Mouse (Mus musculus): Measurements from ENCODE around the gene Prima1. TPM values are rescaled to one million over a fixed set of nuclear protein-coding genes. Genes with fewer than 3 reads are reported as not detected.

Prima1 gene
- polyA plus RNA-seq, 1 experiment from 2014 or later: not detected

DNA sequence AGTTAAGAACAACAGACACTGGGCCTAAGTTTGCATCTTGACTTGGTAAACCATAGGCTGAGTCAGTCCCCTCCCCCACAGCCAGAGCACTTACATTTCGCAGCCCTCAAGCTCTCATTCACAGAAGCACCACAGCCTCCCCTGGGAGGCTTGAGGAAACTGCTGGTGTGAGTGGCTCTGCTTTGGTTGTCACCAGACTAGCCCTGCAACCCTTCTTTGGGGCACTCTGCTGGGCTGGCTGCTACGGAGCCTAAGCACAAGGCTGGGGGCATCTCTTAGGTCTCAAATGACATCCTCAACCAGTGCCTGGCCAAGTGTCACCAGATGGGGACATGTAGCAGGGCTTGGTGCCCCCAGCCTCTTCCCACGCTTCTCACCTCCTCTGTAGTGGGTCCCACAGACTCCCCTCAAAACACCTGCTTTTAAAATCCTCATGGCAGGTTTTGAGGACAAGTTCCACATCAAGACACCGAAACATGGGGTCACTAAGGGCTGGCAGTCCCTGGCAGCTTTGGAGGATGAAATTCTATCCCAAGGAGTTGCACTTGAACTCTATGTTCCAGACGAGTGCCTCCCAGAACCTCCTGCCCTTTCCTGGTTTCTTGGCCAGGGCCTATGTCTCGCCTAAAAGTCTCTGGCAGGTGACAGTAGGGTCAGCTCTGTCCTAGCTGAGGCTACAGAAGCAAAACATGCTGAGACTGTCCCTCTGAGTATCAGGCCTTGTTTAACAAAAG is 25.9 kb downstream of the Prima1 start:
- WGBS (ENCODE audit: insufficient replicate concordance): 48% methylated on average over 6 of the region's 6 CpGs

DNA sequence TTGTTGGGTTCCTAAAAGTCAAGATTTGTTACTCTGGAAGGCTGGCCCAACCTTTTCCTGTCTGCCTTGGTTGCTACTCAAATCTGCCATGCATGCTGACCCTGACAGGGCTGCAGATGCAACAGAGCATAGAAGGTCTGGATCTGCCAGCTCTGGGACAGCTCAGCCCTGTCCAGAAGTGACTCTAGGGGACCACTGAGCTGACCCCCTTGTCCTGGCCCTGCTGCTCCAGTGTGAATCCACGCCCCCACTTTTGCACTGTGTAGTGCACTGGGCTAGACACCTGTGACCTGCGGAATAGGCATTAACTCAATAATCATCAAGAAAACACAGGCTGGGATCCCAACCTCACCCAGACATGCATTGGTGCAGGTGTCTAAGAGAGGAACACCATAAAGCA is 27.2 kb downstream of the Prima1 start:
- H3K4me1 ChIP-seq (replicated peaks): no peaks in the 10 kb centered on the region

More for the DNA sequence above, 25.9 kb downstream of the Prima1 start:
- H3K4me3 ChIP-seq (replicated peaks): no peak overlapping the region
- no peak overlapping the region for H3K4me2 ChIP-seq
- ATAC-seq (ENCODE audit: low read depth): no peak
- H3K27ac ChIP-seq: no peak overlapping the region
- H3K9me3 ChIP-seq (replicated peaks): no peaks in the 10 kb centered on the region
- no peak overlapping the region for H3K9ac ChIP-seq
- H3K27me3 ChIP-seq: no peaks in the 10 kb centered on the region
- no peaks in the 10 kb centered on the region for H3K36me3 ChIP-seq
- no peaks in the 10 kb centered on the region for H3K4me1 ChIP-seq (replicated peaks)
- no peak for DNase-seq

DNA sequence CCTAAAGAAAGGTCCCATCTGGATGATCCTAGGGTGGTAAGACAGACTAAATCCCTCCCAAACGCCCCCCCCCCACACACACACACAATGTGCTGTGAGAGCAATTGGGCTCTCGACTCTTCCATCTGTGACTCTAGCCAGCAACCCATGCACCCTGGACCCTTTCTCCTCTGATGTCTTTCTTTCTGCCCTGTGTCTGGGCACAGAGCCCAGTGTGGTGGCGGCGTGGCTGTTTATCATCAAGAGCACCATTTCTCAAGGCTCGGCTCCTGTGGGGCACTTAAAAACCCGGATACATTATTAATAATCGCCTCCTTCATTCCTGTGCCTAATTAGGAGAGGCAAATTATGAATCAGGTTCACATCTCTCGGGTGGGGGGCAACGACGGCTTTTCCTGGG is 27.7 kb downstream of the Prima1 start:
- Histone ChIP-seq H3K27me3 (no peaks in the 10 kb centered on the region), H3K9ac (no peak overlapping the region), H3K9me3 (replicated peaks) (no peaks in the 10 kb centered on the region), H3K4me3 (replicated peaks) (no peak overlapping the region), H3K36me3 (no peaks in the 10 kb centered on the region), H3K4me2 (no peak overlapping the region), H3K27ac (no peak overlapping the region), H3K4me1 (replicated peaks) (no peaks in the 10 kb centered on the region)
- DNase-seq (no peak), ATAC-seq (ENCODE audit: low read depth) (no peak)
- 64% methylated on average over 10 of the region's 10 CpGs for WGBS (ENCODE audit: insufficient replicate concordance)

More for the DNA sequence above, 27.2 kb downstream of the Prima1 start:
- no peak for DNase-seq
- 69% methylated on average over 2 of the region's 2 CpGs for WGBS (ENCODE audit: insufficient replicate concordance)
- Histone ChIP-seq H3K36me3 (no peaks in the 10 kb centered on the region), H3K27ac (no peak overlapping the region), H3K4me2 (no peak overlapping the region), H3K4me3 (replicated peaks) (no peak overlapping the region), H3K27me3 (no peaks in the 10 kb centered on the region), H3K9me3 (replicated peaks) (no peaks in the 10 kb centered on the region), H3K9ac (no peak overlapping the region)
- no peak for ATAC-seq (ENCODE audit: low read depth)

DNA sequence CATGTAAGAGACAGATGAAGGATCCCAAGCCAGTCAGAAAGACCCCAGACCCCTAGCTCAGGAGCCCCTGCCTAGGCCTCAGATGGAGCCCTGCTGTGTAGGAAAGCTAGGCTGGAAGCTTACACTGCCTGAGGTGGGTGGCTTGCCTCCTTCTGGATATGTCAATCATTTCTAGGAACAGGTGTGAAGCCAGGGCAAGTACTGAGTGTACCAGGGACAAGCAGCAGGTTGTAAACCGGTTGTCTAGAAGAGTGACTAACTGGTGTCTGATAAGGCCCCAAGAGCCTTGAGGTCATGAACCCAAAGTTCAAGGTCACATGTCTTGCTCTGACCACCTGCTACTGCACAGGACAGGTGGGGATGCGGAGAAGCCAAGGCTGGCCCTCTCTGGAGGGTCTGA is 28.4 kb downstream of the Prima1 start:
- ATAC-seq (ENCODE audit: low read depth): no peak
- 59% methylated on average over 2 of the region's 2 CpGs for WGBS (ENCODE audit: insufficient replicate concordance)
- H3K4me2 ChIP-seq: no peak overlapping the region
- H3K27ac ChIP-seq: no peak overlapping the region
- no peaks in the 10 kb centered on the region for H3K4me1 ChIP-seq (replicated peaks)
- no peak for DNase-seq
- no peaks in the 10 kb centered on the region for H3K27me3 ChIP-seq
- H3K9ac ChIP-seq: no peak overlapping the region
- no peaks in the 10 kb centered on the region for H3K9me3 ChIP-seq (replicated peaks)
- no peak overlapping the region for H3K4me3 ChIP-seq (replicated peaks)
- H3K36me3 ChIP-seq: no peaks in the 10 kb centered on the region

DNA sequence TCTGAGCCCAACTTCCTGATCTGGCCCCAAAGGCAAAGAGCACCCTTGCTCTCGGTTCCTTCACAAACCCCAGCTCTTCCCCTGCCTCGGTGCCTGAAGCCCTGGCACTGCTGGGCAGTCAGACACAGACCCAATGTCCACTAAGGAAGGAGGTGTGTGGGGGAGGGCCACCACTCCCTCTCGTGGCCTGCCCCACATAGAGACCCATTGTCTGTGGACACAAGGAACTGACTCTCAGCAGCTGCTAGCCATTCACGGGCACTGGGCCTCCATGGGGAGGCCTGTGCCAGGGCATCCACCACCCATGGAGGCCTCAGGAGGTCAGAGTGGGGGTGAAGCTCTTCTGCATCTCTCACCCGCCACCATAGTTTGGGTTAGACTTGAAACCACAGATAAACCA is 30.9 kb downstream of the Prima1 start:
- Histone ChIP-seq H3K36me3 (no peaks in the 10 kb centered on the region), H3K9ac (no peak overlapping the region), H3K4me3 (replicated peaks) (no peak overlapping the region), H3K27me3 (no peaks in the 10 kb centered on the region), H3K9me3 (replicated peaks) (no peaks in the 10 kb centered on the region), H3K27ac (no peak overlapping the region), H3K4me1 (replicated peaks) (no peaks in the 10 kb centered on the region), H3K4me2 (no peak overlapping the region)
- no peak for DNase-seq
- no peak for ATAC-seq (ENCODE audit: low read depth)
- WGBS (ENCODE audit: insufficient replicate concordance): 37% methylated on average over 5 of the region's 5 CpGs

DNA sequence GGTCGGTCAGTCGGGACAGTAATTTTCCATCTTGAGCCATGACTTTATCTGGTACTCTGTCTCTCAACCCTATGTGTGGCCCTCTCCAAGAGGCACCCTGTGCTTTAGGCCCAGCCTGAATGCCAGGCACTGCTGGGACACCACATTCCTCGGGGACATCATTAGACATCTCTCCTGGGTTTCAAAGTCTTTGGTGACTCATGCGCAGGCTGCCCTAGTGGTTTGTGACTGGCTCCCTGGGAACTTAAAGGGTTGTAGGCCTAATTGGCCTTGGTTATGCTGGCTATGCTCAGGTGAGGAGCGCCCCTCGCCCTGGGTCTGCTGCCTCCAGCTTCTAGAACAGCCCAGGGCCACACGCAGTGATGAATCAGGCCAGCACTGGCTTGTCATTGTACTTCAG is 32.4 kb downstream of the Prima1 start:
- no peaks in the 10 kb centered on the region for H3K9me3 ChIP-seq (replicated peaks)
- no peak overlapping the region for H3K4me2 ChIP-seq
- H3K27me3 ChIP-seq: no peaks in the 10 kb centered on the region
- WGBS (ENCODE audit: insufficient replicate concordance): 67% methylated on average over 7 of the region's 7 CpGs
- DNase-seq (no peak), ATAC-seq (ENCODE audit: low read depth) (no peak)
- H3K27ac ChIP-seq: no peak overlapping the region
- H3K4me3 ChIP-seq (replicated peaks): no peak overlapping the region
- no peaks in the 10 kb centered on the region for H3K36me3 ChIP-seq
- no peak overlapping the region for H3K9ac ChIP-seq
- H3K4me1 ChIP-seq (replicated peaks): no peaks in the 10 kb centered on the region

DNA sequence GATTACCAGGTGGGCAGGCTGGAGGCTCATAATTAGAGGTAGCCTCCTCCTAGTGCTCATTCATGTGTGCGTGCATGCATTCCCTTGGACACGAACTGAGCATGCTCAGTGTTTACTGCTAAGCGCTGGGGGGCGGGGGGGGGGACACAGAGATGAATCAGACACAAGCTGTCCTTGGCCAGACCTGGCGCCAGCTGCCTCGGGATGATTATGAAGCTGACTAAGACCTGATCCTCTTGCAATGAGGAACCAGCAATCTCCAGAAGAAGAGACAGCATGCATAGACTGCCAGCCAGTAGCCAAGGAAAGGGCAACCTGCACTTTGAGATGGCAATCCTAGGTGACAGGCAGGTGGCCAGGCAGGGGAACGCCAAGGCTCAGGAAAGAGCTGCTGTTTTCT is 36.4 kb downstream of the Prima1 start:
- Histone ChIP-seq H3K27me3 (no peaks in the 10 kb centered on the region), H3K36me3 (no peaks in the 10 kb centered on the region), H3K9ac (no peak overlapping the region), H3K4me3 (replicated peaks) (no peak overlapping the region), H3K9me3 (replicated peaks) (no peaks in the 10 kb centered on the region), H3K4me1 (replicated peaks) (no peaks in the 10 kb centered on the region), H3K4me2 (no peak overlapping the region), H3K27ac (no peak overlapping the region)
- DNase-seq (no peak), ATAC-seq (ENCODE audit: low read depth) (no peak)
- WGBS (ENCODE audit: insufficient replicate concordance): 61% methylated on average over 7 of the region's 7 CpGs

DNA sequence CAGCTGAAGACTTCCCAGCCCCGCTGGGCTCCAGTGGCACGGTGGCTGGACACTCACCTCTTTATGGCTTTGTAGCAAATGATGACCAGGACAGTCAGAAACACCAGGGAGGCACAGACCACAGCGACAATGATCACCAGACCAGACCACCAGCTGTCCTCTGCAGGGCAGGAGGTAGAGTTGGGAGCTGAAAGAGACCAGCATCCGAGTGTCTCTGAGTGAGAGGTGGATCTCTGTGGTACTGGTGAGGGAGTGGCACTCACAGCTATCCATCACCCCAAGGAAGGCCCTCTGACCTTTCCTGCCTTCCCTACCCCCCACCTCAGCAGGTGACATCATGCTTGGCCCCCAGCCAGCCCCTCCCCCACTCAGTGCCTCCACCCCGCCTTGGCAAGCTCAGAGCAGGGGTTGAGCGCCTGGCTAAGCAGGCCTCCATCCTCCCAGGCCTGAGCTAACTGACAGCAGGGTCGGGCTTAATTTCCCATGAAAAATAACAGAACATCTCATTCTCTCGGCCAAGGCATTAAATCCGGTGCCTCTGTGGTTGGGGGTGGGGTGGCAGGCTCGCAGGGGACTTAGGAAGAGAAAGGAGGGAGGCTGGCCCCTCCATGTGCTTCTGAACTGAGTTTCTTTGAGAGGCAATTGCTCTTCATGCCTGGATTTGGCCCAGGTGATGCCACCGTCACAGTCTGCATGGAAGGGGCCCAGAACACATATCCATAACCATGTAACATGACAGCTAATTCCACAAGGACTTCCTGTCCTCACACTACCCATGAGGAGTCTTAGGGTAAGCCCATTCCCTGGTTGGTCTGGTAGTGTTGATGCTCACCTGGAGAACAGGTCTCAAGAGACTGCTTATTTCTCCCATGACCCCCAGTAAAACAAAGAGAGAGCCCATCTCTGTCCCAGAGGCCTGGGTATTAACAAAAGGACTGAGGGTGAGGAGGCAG is 39.1 kb downstream of the Prima1 start:
- ATAC-seq (ENCODE audit: low read depth): no peak

DNA sequence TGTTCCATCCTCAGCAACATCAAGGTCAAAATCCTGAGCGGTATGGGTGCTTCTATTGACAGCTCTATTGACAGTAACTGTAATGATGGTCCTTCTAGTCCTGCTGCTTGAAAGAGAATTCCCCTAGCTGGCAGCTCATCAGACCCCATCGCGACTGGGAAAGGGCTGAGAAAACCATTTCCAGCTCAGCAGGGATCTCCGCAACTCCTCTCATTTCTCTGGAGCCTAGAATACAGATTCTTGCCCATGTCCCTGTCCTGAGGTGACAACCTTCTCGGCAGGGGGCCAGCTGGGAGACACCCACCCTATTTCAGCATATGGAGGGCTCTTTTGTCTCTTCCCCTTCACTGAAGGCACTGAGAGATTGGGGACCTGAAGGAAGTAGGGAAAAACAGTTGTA is 49.0 kb downstream of the Prima1 start:
- ATAC-seq (ENCODE audit: low read depth): no peak
- Histone ChIP-seq H3K36me3 (no peaks in the 10 kb centered on the region), H3K4me1 (replicated peaks) (no peaks in the 10 kb centered on the region), H3K27ac (no peak overlapping the region), H3K4me3 (replicated peaks) (no peak overlapping the region), H3K9ac (no peak overlapping the region), H3K4me2 (no peak overlapping the region), H3K9me3 (replicated peaks) (no peaks in the 10 kb centered on the region), H3K27me3 (no peaks in the 10 kb centered on the region)
- 31% methylated on average over 5 of the region's 5 CpGs for WGBS (ENCODE audit: insufficient replicate concordance)
- no peak for DNase-seq

More for the DNA sequence above, 39.1 kb downstream of the Prima1 start:
- H3K36me3 ChIP-seq: no peaks in the 10 kb centered on the region
- no peak overlapping the region for H3K4me2 ChIP-seq
- H3K4me1 ChIP-seq (replicated peaks): no peaks in the 10 kb centered on the region
- no peak for DNase-seq
- no peaks in the 10 kb centered on the region for H3K9me3 ChIP-seq (replicated peaks)
- no peak overlapping the region for H3K4me3 ChIP-seq (replicated peaks)
- 32% methylated on average over 11 of the region's 11 CpGs for WGBS (ENCODE audit: insufficient replicate concordance)
- H3K9ac ChIP-seq: no peak overlapping the region
- no peak overlapping the region for H3K27ac ChIP-seq
- no peaks in the 10 kb centered on the region for H3K27me3 ChIP-seq

DNA sequence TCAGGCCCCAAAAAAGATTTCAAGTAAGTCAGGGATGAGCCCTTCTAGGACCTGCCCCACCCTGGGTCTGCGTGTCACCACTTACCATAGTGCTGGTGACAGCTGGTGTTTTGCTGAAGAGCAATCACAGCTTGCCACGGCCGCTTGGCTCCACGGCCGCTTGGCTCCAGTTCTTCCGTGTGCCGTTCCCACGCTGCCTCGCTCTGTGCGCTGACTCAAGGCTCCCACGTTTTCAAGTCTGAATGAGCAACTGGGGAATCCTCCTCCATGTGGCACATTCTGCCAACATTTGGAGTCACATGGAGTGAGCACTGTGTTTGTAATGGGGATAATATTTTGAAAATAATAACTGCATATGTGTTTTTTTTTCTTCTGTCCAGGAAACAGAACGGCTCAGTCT is 52.2 kb downstream of the Prima1 start:
- Histone ChIP-seq H3K27ac (no peak overlapping the region), H3K4me3 (replicated peaks) (no peak overlapping the region), H3K4me1 (replicated peaks) (no peaks in the 10 kb centered on the region), H3K4me2 (no peak overlapping the region), H3K27me3 (no peaks in the 10 kb centered on the region), H3K9ac (no peak overlapping the region), H3K9me3 (replicated peaks) (no peaks in the 10 kb centered on the region), H3K36me3 (no peaks in the 10 kb centered on the region)
- ATAC-seq (ENCODE audit: low read depth) (no peak), DNase-seq (no peak)
- 70% methylated on average over 12 of the region's 12 CpGs for WGBS (ENCODE audit: insufficient replicate concordance)

DNA sequence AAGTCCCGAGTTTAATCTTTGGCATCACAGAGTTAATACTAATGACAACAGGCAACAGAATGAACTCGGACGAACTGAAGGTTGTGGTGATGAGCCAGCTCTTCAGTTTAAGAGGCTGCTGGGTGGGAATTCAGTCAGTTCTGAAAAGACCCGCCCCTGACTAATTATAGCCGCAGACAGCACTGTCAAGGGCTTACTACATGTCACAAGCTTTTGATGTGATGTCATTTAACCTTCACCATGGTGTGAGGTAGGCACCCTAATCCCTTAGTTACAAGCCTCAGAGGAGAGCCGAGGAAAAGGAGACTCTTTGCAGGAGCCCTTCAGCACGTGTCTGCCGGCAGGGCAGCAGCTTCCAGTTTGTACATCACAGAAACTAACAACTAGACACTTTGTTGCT is 53.7 kb downstream of the Prima1 start:
- no peak overlapping the region for H3K4me3 ChIP-seq (replicated peaks)
- H3K36me3 ChIP-seq: no peaks in the 10 kb centered on the region
- H3K4me2 ChIP-seq: no peak overlapping the region
- no peak overlapping the region for H3K27ac ChIP-seq
- no peak for DNase-seq
- no peak overlapping the region for H3K9ac ChIP-seq
- 52% methylated on average over 8 of the region's 8 CpGs for WGBS (ENCODE audit: insufficient replicate concordance)
- no peak for ATAC-seq (ENCODE audit: low read depth)
- H3K4me1 ChIP-seq (replicated peaks): no peaks in the 10 kb centered on the region
- H3K9me3 ChIP-seq (replicated peaks): no peaks in the 10 kb centered on the region
- H3K27me3 ChIP-seq: no peaks in the 10 kb centered on the region

Measured in liver, embryonic 13.5 days (tissue).